ENCODE assay signal across 16 mouse cellular contexts in the genomic region with DNA sequence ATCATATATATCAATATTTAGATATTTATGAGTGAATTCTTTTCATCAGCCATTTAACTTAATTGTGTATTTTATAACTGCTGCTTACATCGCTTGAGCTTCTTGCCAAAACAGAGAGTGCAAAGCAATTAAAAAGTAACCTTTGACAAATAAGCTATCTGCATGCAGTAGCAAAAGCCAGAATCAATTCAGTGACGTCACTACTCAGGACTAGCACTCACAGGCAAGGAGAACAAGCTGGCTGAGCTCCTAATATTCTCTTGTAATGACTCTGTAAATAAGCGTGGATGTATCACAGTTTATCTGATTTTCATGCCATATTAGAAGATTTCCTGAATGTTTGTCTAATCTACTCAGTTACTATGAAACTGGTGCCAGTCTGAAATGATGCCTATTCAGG. TPM values are rescaled to one million over a fixed set of nuclear protein-coding genes. Genes with fewer than 3 reads are reported as not detected.
"Had no signal": no experiment of that assay in that cellular context is flagged by ENCODE, and none has a peak within 500 bp of the region (broad histone marks: within the 10 kb centered on the region; RNA-seq: fewer than 3 reads in every experiment).

No protein-coding gene starts in this region.

- H3K9ac ChIP-seq: limb, embryonic 12.5 days; liver, embryonic 15.5 days had no signal

- DNase-seq: kidney, postnatal 10 days; kidney, postnatal 4 days; lung, adult 2 months; lung, postnatal 36 days; right cerebral cortex, adult 18-20 months; right cerebral cortex, postnatal 25 days; thymus, adult 18-20 months; thymus, postnatal 14 days had no signal

- ATAC-seq: lung, postnatal 0 days; midbrain, embryonic 16.5 days had no signal

- H3K36me3 ChIP-seq: limb, embryonic 12.5 days; liver, embryonic 15.5 days had no signal

- H3K4me2 ChIP-seq: limb, embryonic 12.5 days; liver, embryonic 11.5 days; liver, embryonic 15.5 days; midbrain, embryonic 11.5 days had no signal

- H3K4me3 ChIP-seq: layer of hippocampus, adult 2 months; limb, embryonic 12.5 days; liver, embryonic 15.5 days had no signal

- H3K27ac ChIP-seq: layer of hippocampus, adult 2 months; limb, embryonic 12.5 days; liver, embryonic 15.5 days had no signal

- H3K9me3 ChIP-seq: limb, embryonic 12.5 days; liver, embryonic 15.5 days had no signal

RNA-seq across cellular contexts. Expression of a gene that starts 5.8 kb away (rescaled TPM):
- total RNA-seq: megakaryocyte progenitor cell, adult 5-6 weeks had no signal
- polyA plus RNA-seq: liver, embryonic 15.5 days; lung, adult 2 months; lung, postnatal 0 days had no signal
